Mouse (Mus musculus) left cerebral cortex, postnatal 10 days (tissue): ENCODE measurements around the gene Mpped1. TPM values are rescaled to one million over a fixed set of nuclear protein-coding genes. Genes with fewer than 3 reads are reported as not detected.

ENCODE experiments used
- DNase-seq, 2 experiments: peaks; one replicate each; pipeline ENCODE4 v3.0.0; 2021 to 2022; ENCODE audit warnings: low spot score in 2 of 2, mixed read lengths in 1 of 2; ENCODE audit errors: extremely low spot score in 1 of 2
- intact Hi-C: fragments of 180-260 bp; cut with DNase I; formaldehyde crosslinking; loops from one replicate; pipeline ENCODE4 v1.15.1; 2025
- total RNA-seq, 2 experiments: library from RNA; stranded (reverse); gene quantifications; 2 replicates each; pipeline ENCODE4 v1.2.3; 2021

The Mpped1 gene
- total RNA-seq, 2 experiments from 2014 or later: 270 to 308 TPM

DNA sequence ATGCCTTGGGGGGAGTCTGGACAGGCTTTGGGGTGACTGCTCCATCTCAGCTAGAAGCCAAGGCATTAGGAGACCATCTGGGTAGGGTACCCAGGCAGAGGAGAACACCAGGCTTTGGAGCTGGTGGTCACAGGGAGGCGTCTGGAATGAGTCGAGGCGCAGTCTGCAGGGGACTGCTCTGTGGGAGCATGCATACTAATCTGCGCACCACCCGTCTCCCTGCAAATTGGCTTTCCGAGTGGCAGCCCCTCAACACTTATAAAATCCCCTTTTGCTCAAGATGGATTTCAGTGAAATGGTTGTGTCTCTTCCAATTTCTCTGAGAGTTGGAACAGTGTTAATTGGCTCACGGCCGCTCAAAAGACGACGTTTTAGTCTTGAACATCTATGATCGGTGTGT, 2.0 kb downstream of the Mpped1 start:
- intact Hi-C loops: loop anchor here (5.0 kb wide), 2 partner anchors 61 to 286 kb away; partner anchors contain the start of gene Efcab6
- DNase-seq: no peak

- DNase-seq: no peak
- intact Hi-C loops: loop anchor here (5.0 kb wide), 2 partner anchors 60 to 285 kb away; partner anchors contain the start of gene Efcab6
These were observed 3.0 kb downstream of the Mpped1 start for GRCm38 (mm10) chr15:83782284-83782683.

DNA sequence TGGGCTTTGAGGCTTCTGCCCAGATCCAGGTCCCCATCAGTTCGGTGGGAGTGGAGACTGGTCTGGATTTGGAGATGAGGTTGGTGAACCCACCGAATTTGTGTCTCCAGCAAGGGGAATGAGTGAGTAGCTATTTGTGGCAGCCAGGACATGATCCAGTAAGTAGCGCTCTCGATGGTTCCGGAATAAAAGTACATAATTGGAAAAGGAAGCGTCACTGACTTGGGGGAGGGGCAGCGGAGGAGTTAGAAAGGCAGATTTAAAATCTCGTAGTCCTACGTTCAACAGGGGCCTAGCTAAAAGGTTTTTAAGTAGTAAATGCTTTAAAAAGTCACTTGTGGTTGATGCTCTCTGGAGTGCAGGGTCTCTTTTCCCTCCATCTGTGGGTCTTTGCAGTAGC, 5.5 kb downstream of the Mpped1 start:
- peak; percentile 63 to 68 for DNase-seq
- intact Hi-C loops: loop anchor here (5.0 kb wide), 2 partner anchors 58 to 283 kb away; partner anchors contain the start of gene Efcab6

- intact Hi-C loops: no loop called here
- DNase-seq: no peak
These were observed 9.8 kb downstream of the Mpped1 start for GRCm38 (mm10) chr15:83789046-83789445.

GRCm38 (mm10) chr15:83796924-83797323, 17.7 kb downstream of the Mpped1 start:
- intact Hi-C loops: no loop called here

DNA sequence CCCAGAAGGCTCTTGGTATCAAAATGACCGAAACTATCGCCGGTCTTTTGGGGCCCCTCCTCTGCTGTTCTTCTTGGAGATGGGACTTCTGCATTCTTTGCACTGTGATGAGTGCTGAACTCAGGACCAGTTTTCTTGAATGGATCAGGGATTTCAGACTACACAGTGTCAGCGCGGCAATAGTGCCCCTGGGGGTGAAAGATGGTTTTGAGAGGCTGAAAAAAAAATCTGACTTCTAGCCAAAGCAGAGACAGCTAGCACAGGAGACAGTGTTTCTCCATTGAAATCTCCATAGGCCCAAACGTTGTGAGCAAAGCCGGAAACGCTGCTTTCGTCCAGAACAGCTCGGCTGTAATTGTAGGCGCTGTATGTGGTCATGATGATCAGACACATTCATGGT, 19.7 kb downstream of the Mpped1 start:
- intact Hi-C loops: no loop called here
- DNase-seq: no peak

More at GRCm38 (mm10) chr15:83796924-83797323, 17.7 kb downstream of the Mpped1 start:
- no peak for DNase-seq

DNA sequence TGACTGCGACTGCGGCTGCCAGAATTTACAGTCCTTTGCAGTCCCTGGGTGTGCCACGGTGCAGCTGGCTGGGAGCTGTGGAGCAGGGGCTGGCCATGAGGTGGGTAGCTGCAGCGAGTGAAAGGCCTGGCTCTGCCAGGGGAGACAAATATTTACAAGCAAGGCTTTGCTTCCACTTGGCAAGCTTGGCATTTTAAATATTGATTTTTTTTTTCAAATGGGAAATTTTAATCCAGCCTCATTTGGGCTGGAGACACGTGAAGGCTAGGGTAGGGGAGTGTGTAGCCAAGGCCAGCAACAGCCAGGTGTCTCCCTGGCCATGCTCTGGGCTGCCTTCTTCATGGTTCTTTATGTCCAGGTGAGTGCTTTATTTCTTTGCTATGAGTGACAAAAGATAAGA, 21.7 kb downstream of the Mpped1 start:
- intact Hi-C loops: no loop called here
- DNase-seq: no peak

DNA sequence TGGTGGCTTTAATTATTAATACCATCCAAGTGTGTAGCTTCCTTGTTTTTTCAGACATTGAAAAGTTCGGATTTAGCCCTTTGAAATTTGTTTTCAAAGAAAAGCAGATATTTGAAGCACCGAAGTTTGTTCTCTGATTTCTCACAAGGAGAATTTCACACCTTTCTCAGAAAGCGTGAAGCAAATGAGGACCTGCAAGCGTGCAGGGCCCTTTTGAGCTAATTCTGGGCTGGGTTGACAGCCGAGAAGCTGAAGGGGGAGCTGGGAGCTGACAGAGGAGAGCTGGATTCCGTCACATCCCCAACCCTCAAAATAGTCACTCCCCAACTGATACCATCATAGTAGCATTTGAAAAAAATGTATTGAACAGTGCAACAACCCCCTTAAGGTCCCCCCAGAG, 34.8 kb downstream of the Mpped1 start:
- intact Hi-C loops: no loop called here
- no peak for DNase-seq

- intact Hi-C loops: no loop called here
- DNase-seq: no peak
These were observed 48.7 kb downstream of the Mpped1 start for GRCm38 (mm10) chr15:83828011-83828410.

- intact Hi-C loops: no loop called here
- DNase-seq: peak in 1 of 2 experiments; percentile 28
These were observed 50.0 kb downstream of the Mpped1 start for GRCm38 (mm10) chr15:83829226-83829625.

- intact Hi-C loops: no loop called here
- peak in 1 of 2 experiments; percentile 25 for DNase-seq
These were observed 53.0 kb downstream of the Mpped1 start for GRCm38 (mm10) chr15:83832265-83832664.

GRCm38 (mm10) chr15:83840950-83841719, 61.9 kb downstream of the Mpped1 start:
- no peak for DNase-seq
- intact Hi-C loops: loop anchor here (5.0 kb wide), 1 partner anchor 59 kb away; no protein-coding TSS in a partner anchor

GRCm38 (mm10) chr15:83842419-83842818, 63.2 kb downstream of the Mpped1 start:
- intact Hi-C loops: loop anchor here (5.0 kb wide), 1 partner anchor 60 kb away; no protein-coding TSS in a partner anchor
- DNase-seq: no peak

- intact Hi-C loops: loop anchor here (5.0 kb wide), 1 partner anchor 61 kb away; no protein-coding TSS in a partner anchor
- DNase-seq: no peak
These were observed 63.9 kb downstream of the Mpped1 start for GRCm38 (mm10) chr15:83842915-83843789.

DNA sequence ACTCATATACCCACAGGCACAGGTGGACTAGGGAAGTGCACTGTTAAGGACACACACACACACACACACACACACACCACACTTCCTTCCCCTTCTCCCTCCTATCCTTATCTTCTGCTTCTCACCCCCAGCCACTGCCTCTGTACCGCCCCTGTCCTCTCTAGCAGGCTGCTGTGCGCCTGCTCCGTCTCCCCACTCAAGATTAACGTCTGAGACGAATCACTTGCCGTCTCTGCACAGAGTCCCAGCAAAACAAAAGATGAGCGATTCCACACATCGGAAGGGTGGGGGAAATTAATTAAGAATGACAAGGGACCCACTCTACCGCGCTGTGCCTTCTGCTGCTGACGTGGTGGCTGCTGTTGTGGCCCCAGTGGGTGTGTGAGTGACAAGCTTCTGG, 66.5 kb downstream of the Mpped1 start:
- DNase-seq: no peak
- intact Hi-C loops: no loop called here

- no peak for DNase-seq
- intact Hi-C loops: no loop called here
These were observed 67.3 kb downstream of the Mpped1 start for GRCm38 (mm10) chr15:83846592-83846991.

DNA sequence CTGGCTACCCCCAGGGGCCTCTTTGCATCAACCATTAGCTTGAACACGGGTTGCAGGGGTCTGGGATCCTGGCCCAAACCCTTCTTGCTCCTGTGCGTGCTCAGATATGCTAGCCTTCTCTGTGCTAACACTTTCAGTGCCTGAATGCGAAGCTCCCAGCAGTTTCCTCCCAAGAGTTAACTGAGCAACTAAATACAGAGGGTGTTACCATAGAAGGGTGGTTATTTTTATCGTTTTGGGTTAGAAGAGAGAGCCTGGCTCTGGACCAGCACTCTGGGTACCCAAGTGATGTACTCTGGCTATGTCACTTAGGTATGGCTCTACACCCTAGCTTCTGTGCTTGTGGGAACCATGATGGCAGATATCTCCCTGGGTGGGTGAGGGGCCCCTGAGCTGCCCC, 68.2 kb downstream of the Mpped1 start:
- DNase-seq: no peak

DNA sequence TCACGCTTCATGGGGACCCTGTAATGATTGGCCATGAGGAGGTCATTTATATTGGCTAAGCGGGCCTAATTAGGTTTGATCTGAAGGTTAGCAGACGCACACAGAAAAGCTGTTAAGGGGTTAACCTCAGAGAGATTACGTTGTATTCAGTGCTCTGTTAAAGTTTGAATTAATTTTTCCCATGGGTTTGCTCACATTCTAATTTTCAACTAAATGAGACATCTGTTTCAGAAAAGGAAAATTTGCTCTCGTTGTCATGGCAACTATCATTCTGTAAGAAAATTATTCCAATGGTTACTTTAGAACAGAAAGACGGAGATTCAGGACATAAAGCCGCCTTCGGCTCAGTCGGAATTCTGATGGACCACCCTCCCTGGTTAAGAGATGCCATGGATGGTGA, 68.9 kb downstream of the Mpped1 start:
- intact Hi-C loops: no loop called here
- DNase-seq: peak in 1 of 2 experiments; percentile 65

More for the DNA sequence above, 68.2 kb downstream of the Mpped1 start:
- intact Hi-C loops: no loop called here

- intact Hi-C loops: no loop called here
- DNase-seq: peak in 1 of 2 experiments; percentile 58
These were observed 74.1 kb downstream of the Mpped1 start for GRCm38 (mm10) chr15:83853400-83853811.
